Mouse (Mus musculus) B cell, adult 2 months (primary cell): ENCODE measurements around the gene Tnfaip2.

ENCODE experiments used
- DNase-seq, 2 experiments: peaks; one replicate each; pipeline ENCODE4 v3.0.0; 2022

Tnfaip2 gene

GRCm38 (mm10) chr12:111428961-111429911, 13.0 kb upstream of the Tnfaip2 start:
- no peak for DNase-seq

GRCm38 (mm10) chr12:111430049-111430867, 12.0 kb upstream of the Tnfaip2 start:
- no peak for DNase-seq

GRCm38 (mm10) chr12:111430868-111431817, 11.1 kb upstream of the Tnfaip2 start:
- DNase-seq = no peak

GRCm38 (mm10) chr12:111432097-111432496, 10.2 kb upstream of the Tnfaip2 start:
- no peak for DNase-seq

- no peak for DNase-seq
Measured at GRCm38 (mm10) chr12:111432751-111433331, 9.4 kb upstream of the Tnfaip2 start.

- DNase-seq = no peak
Measured at GRCm38 (mm10) chr12:111434164-111434744, 8.0 kb upstream of the Tnfaip2 start.

- no peak for DNase-seq
Measured at GRCm38 (mm10) chr12:111434745-111435327, 7.4 kb upstream of the Tnfaip2 start.

- no peak for DNase-seq
Measured at GRCm38 (mm10) chr12:111436170-111436569, 6.1 kb upstream of the Tnfaip2 start.

- DNase-seq = no peak
Measured at GRCm38 (mm10) chr12:111436640-111437039, 5.6 kb upstream of the Tnfaip2 start.

- DNase-seq = no peak
Measured at GRCm38 (mm10) chr12:111437222-111437900, 4.9 kb upstream of the Tnfaip2 start.

GRCm38 (mm10) chr12:111438850-111439249, 3.4 kb upstream of the Tnfaip2 start:
- no peak for DNase-seq

GRCm38 (mm10) chr12:111440701-111441373, 1.4 kb upstream of the Tnfaip2 start:
- DNase-seq = no peak

GRCm38 (mm10) chr12:111441523-111441922, 746 bp upstream of the Tnfaip2 start:
- DNase-seq = no peak

GRCm38 (mm10) chr12:111443011-111443870, 972 bp downstream of the Tnfaip2 start:
- DNase-seq = no peak

GRCm38 (mm10) chr12:111443921-111444831, 1.9 kb downstream of the Tnfaip2 start:
- no peak for DNase-seq

- no peak for DNase-seq
Measured at GRCm38 (mm10) chr12:111445161-111445889, 3.1 kb downstream of the Tnfaip2 start.
